Mouse (Mus musculus) stomach, postnatal 0 days (tissue): ENCODE results near the gene Usp48.

Experiments used
- CTCF ChIP-seq: IDR thresholded peaks from 2 replicates; pipeline ENCODE4 v1.5.1; 2016; ENCODE audit warnings: antibody characterized with exemption, low read depth, mild to moderate bottlenecking, moderate library complexity
- EP300 ChIP-seq: optimal IDR thresholded peaks from 2 replicates; pipeline ENCODE3; 2016; ENCODE audit warnings: antibody characterized with exemption

DNA sequence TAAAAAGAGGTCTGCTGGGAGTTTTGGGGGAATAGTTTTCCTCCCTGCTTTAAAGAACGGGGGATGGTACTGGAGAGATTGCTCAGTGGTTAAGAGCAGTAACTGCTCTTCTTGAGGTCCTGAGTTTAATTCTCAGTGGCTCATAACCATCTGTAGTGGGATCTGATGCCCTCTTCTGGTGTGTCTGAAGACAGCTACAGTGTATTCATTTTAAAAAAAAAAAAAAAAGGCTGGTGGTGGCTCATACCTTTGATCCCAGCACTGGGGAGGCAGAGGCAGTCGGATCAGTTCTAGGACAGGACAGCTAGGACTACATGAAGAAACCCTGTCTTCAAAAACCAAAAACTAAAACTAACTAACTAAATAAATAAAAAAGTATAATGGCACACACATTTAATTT is 13.3 kb upstream of the Usp48 start:
- TF ChIP-seq EP300 (no peak), CTCF (no peak)
